Mouse (Mus musculus): ENCODE measurements around the gene Tfap2a. TPM values are rescaled to one million over a fixed set of nuclear protein-coding genes. Genes with fewer than 3 reads are reported as not detected.

The Tfap2a gene
- total and polyA plus RNA-seq, 3 experiments, result 0.09 to 0.14 (median 0.09) TPM

DNA sequence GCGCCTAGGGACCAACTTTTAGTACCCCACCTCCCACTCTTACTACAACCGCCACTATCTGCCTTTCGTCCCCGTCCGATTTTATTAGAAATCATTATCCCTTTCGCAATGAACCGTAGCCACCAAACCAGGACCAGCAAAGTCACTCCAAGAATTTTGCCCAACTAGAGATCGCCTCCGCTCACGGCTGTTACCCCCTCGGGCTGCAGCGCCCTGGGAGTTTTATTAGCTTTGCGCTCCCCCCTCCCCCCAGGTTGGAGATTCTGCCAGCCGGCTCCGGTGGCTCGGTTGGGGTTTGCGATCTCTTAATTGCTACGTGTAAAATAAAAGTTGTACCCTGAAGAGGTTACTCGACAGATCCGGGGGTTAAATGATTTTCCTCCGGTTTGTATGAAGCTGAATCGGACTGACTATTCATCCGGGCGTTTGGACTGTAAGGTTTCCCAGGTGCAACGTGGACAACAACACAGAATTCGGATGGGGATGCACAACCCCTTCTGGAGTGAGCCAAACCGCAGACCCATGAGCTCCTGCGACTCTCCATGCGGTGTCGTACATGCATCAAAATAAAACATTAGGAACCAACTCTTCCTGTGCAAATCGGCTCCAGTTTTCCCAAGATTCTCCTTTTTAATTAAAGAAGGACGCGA lies 3.7 kb downstream of the Tfap2a start:
- no peak for DNase-seq

DNA sequence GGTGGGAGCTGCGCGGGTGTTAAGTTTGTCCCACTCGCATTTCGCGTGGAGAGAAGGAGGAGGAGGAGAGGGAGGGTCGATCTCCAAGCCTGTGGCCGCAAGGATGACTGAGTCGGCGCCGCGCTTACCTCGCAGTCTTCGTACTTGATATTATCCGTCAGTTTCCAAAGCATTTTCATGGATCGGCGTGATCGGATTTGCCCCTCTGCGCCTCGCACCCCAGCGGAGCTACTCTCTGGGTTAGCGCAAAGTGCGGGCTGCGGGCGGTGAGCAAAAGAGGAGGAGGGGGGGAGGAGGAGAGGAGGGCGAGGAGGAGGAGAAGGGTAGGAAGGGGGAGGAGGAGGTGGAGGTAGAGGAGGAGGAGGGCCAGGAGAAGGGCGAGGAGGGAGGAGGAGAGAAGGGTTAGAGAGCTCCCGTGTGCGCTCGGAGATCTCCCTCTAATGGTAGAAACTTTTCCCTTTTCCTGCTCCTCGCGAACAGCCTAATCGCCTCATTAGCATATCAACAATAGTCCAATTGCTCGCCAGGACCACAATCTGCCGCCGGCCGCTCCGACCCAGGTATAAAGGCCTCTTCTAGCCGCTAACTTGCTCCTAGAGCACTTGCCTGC lies 4.5 kb downstream of the Tfap2a start:
- no peak for DNase-seq

DNA sequence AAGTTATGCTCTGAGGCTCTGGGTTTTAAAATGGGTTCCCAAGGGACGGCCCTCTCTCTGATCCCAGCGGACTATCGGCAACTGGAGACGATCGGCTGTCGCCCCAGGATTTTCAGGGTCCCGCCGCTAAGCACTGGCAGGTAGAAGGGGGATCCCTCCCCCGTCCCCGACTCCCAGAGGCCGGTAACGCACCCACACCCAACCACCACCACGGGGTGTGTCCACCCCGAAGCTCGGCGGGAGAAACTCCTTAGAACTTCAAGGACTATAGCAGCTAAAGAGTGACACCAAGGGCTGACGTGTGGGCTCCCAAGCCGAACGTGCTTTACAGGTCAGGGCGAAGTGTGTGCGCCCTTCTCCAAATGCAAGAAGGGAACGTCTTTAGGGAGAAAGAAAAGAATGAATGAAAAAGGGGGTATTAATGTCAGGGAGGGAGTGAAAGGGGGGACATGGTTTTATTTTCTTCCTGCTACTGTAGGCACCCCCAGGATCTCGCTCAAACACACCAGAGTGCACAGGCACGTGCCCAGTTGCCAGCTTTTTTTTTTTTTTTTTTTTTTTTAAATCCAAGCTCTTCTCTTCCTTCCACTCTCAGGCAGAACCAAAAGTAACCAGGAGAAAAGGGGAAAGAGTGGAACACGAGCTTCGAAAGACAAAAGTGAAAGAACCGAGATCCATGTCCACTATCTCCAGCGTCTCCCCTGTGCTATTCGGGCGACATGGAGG lies 5.2 kb downstream of the Tfap2a start:
- DNase-seq, result no peak

DNA sequence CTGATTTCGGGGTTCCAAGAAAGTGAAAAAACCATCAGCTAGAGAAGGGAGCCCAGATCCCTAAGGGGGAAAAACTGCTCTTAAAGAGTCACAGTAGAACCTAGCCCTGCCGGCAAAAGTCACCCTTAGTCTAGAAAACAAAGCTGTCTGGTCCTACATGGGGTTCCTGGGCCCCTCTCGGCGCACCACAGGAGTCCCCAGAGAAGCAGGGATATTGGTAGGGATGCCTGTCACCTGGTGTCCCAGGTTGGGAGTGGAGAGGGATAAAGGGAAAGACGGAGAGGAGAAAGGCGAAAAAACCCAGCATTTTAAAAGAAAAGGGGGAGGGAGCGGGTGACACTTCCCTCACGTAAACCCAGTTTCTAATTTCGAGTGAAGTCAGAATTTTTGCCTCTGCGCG lies 6.1 kb downstream of the Tfap2a start:
- DNase-seq, result no peak

GRCm38 (mm10) chr13:40731179-40731841 lies 6.9 kb downstream of the Tfap2a start:
- DNase-seq, result peak; percentile 48

DNA sequence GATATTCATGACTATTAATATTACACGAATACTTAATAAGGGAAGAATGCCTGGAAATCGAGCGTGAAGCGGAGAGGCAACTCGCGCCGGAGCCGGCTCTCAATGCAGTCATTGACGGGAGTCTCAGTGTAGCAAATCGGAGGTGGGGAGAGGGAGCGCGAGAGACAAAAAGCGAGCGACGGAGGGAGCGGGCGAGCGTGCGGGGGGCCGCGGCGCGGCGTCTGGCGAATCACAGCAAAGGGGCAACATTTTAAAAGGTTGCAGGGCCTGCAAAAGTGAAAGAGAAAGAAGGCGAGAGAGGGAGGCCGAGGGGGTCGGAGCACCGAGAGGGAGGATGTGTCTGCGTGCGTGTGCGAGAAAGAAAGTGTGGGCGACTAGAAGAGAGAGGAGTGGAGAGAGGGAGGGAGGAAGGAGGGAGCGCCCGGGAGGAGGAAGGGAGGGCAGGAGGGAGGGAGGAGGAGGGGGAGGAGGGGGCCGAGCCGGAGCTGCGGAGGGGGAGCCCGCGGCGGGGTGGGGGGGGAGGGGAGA lies 7.5 kb downstream of the Tfap2a start:
- DNase-seq, result peak; percentile 51

GRCm38 (mm10) chr13:40729592-40730431 lies 8.4 kb downstream of the Tfap2a start:
- DNase-seq, result no peak

DNA sequence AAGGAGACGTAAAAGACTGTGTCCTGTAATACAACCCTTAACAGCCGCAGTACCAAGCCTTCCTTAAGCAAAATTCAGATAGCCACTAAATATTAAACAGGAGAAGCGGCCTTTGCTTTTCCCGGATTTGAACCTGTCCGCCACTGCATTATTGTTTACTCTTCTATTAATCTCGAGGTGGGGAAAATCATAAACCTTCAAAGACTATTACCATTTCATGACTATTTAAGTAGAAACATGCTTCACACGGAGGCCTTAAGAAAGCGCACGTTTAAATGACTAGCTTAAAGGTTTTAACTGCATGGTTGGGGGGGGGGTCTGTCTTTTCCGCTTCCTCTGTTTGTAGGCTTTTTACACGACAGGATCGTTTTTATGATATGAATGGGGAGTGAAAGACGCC lies 9.1 kb downstream of the Tfap2a start:
- DNase-seq, result no peak

- no peak for DNase-seq
Observed at GRCm38 (mm10) chr13:40728626-40728990, 9.6 kb downstream of the Tfap2a start.

DNA sequence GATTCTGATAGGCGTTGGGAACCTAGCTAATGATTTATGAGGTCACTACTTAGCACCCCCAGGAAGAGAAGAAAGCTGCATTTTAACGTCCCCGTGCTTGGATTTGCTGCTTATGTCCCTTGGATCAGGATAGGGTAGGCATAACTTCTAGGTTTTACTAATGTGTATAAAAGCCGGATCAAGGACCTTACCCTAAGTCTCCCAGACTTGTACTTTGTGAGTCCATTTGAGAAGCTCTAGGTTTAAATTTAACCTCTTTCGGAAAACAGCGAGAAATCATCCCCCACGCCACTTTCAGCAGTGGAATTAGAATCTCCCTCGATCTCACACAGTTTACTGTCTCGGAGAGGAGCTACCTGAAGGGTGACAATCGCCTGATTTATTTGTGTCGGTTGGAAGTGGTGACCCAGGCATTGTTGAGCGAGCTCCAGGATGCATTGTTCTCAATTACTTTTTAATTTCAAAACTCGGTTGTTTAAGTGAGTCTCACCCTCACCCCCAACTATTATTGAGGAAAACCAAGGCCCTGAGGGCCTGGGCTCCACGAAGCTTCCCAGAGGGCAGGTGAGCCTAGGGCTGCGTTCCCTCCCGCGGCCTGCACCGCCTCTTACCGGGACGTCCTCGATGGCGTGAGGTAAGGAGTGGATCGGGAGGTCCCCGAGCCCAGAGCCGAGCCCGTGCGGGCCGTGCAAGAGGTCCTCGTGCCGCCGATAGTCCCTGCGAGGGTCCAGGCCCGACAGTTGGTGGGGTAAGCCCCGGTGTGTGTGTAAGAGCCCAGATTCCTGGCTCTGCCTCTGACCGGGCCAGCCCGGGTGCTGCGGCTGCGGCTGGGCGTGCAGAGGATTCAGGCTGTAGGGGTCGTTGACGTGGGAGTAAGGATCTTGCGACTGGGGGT lies 10.2 kb downstream of the Tfap2a start:
- DNase-seq, result no peak

DNA sequence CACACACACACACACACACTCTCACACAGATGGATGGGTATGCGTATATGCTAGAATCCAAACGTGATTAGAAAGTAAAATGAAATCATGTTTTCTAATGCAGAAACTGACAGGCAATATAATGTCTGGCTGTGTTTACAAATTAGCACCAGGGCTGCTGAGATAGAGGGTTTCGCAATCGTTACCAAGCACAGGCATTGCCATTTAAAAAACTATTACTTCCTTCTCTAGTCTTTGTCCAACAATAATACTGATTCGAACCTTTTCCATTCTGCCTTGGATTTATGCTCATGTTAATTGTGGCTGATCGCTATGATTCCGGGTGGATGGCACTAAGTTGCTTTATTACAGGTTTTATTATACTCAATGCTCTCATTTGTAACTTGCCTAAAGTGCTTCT lies 12.3 kb downstream of the Tfap2a start:
- no peak for DNase-seq

DNA sequence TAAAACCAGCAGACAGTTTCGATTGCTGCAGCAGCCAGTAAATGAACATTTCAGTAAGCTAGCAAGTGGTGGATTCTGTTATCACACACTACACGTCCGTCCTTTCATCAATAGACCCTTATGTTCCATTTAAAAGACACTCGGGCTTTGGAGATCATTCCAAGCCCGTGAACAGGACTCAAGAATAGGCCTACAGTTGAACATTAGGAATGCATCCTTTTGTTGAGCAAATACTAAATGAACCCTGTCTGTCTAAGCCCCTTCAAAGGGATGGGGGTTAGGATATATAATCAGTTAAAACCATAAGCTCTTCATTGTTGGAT lies 14.6 kb downstream of the Tfap2a start:
- DNase-seq, result no peak

DNA sequence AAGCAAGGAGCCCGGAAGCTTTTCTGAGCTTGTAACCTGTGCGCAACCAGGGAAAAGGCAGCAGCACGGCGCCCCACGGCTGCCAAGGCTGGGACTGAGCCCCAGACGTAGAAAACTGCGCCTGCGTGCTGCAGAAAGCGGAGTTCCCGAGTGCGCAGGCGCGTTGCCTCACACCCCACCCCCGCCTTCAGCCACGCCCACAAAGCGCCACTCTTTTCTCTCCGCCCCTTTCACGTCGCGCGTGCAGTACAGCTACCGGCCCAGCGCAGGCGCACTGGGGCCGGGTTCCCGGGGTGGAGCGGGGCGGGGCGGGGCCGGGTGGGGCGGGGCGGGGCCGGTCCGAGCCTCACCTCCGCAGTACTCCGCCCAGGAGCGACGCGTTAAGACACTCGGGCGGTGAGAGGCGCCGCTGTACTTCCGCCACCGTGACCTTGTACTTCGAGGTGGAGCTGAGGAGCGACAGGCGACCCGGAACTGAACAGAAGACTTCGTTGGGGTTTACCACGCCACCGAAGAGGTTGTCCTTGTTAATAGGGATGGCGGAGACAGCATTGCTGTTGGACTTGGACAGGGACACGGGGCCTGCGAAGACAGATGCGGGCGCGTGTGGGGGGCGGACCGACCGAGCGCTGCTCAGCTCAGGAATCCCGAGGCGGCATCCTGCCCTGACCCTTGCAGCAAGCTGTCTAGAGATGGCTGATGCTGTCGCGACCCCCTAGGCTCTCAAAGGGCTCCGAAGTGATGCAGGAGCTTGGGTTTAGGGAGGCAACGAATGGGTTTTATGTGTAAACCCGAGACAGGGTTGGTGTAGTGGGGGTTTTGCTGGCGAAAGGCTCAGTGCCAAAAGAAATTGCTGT lies 15.2 kb downstream of the Tfap2a start:
- DNase-seq, result peak; percentile 91

- no peak for DNase-seq
Observed at GRCm38 (mm10) chr13:40719741-40720082, 18.5 kb downstream of the Tfap2a start.

DNA sequence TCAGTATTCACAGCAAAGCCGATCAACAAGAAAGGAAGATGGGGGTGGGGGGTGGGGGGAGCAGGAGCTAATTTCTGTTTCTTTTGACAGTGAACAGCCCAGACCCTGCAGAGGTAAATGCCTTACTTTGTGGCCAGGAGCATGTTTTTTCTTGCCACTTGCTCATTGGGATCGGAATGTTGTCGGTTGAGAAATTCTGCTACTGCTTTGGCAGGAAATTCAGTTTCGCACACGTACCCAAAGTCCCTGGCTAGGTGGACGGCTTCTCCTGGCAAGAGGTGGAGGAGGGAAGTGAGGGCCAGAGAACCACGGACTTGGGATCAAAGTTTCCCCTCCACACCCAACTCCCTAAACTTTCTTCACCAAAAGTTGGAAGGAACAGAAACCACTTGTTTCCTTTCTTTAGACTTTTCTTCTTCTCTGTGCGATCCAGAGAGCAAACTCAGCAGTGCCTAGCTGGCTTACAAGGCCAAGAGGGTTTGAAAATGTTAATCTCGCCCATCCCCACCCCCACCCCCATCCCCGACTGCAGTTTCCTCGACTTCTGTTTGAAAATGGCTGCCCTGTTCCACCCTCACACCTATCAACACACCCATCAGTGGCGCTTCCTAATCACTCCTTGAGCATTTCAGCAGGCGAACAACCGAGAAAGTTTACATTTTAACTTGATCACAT lies 19.0 kb downstream of the Tfap2a start:
- no peak for DNase-seq

DNA sequence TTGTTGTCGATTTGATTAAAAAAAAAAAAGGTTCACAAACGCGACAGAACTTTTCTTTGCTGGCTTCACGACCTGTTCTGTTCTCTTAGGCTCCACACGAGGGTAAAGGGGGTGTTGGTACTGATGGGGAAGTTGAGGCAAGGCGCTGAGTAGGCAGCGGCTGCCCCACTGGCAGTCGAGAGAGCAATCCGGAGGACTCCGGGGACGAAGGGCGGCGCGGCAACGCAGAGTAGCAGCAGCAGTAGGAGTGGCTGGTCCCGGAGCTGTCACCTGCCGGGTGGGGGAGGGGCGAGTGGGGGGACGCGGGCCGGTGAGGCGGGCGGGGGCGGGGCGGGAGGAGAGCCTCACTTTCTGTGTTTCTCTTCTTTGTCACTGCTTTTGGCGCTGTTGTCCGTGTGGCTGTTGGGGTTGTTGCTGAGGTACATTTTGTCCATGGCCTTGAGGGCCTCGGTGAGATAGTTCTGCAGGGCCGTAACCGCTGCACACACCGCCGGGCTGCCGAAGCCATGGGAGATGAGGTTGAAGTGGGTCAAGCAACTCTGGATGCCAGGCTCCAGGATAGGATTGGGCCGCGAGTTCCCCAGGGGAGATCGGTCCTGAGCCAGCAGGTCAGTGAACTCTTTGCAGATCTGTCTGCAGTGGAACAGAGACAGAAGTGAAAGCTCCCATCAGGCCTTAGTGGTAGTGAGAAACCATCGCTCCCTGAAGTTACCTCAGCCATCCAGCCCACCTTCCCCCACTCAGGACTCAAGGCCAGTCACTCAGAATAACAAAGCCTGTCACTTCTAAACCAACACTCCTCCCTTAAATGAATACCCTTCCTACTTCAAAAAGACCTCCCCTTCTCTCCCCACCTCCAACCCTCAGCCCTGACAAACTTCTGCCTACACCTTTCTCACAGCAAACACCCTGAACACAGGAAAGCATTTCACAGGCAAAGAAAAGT lies 21.1 kb downstream of the Tfap2a start:
- DNase-seq, result no peak

- no peak for DNase-seq
Observed at GRCm38 (mm10) chr13:40714531-40714930, 23.6 kb downstream of the Tfap2a start.

GRCm38 (mm10) chr13:40713681-40714080 lies 24.5 kb downstream of the Tfap2a start:
- DNase-seq, result no peak

All from adrenal gland, adult 2 months (tissue).